20 mouse cellular contexts compared by ENCODE assay signal in genomic region chr11:96368686-96369085, GRCm38 (mm10). TPM values are rescaled to one million over a fixed set of nuclear protein-coding genes. Genes with fewer than 3 reads are reported as not detected.
A peak's percentile ranks its signal among the peaks of the same experiment; 100 is the strongest.
DNase-seq lines count a peak whose midpoint lies in the region; ATAC-seq lines count a peak whose summit lies in the region.
"Had no signal": no experiment of that assay in that cellular context is flagged by ENCODE, and none has a peak within 500 bp of the region (broad histone marks: within the 10 kb centered on the region; RNA-seq: fewer than 3 reads in every experiment).

No protein-coding gene starts in this region.

- WGBS in forebrain, embryonic 11.5 days, result 4% methylated on average over 5 of the region's 5 CpGs
- WGBS in forebrain, embryonic 12.5 days, result 4% methylated on average over 5 of the region's 5 CpGs
- 2% methylated on average over 5 of the region's 5 CpGs for WGBS in midbrain, embryonic 11.5 days
- 4% methylated on average over 5 of the region's 5 CpGs for WGBS in midbrain, embryonic 14.5 days
- WGBS in kidney, embryonic 15.5 days, result 34% methylated on average over 5 of the region's 5 CpGs

- no peaks in the 10 kb centered on the region for H3K36me3 ChIP-seq in forebrain, embryonic 11.5 days (ENCODE audit: control insufficient read depth, insufficient read depth, low read length)
- H3K36me3 ChIP-seq in forebrain, embryonic 12.5 days (replicated peaks), result no peaks in the 10 kb centered on the region
- no peaks in the 10 kb centered on the region for H3K36me3 ChIP-seq in midbrain, embryonic 11.5 days (ENCODE audit: control insufficient read depth, insufficient read depth, low read length)
- H3K36me3 ChIP-seq in midbrain, embryonic 14.5 days (ENCODE audit: control insufficient read depth, insufficient read depth, low read length), result no peaks in the 10 kb centered on the region
- H3K36me3 ChIP-seq in kidney, embryonic 15.5 days, result no peaks in the 10 kb centered on the region
- H3K36me3 ChIP-seq: embryonic facial prominence, embryonic 10.5 days; embryonic facial prominence, embryonic 12.5 days; forebrain, embryonic 15.5 days had no signal

- H3K4me2 ChIP-seq in forebrain, embryonic 11.5 days (ENCODE audit: low read depth, low read length, severe bottlenecking), result no peak overlapping the region
- no peak overlapping the region for H3K4me2 ChIP-seq in forebrain, embryonic 12.5 days
- H3K4me2 ChIP-seq in midbrain, embryonic 11.5 days, result no peak overlapping the region
- H3K4me2 ChIP-seq in midbrain, embryonic 14.5 days (ENCODE audit: low read length), result no peak overlapping the region
- H3K4me2 ChIP-seq in kidney, embryonic 15.5 days, result no peak overlapping the region
- H3K4me2 ChIP-seq: embryonic facial prominence, embryonic 12.5 days; forebrain, embryonic 13.5 days; forebrain, embryonic 15.5 days had no signal

- no peak overlapping the region for H3K27ac ChIP-seq in forebrain, embryonic 11.5 days (ENCODE audit: low read depth, low read length)
- no peak overlapping the region for H3K27ac ChIP-seq in forebrain, embryonic 12.5 days
- no peak overlapping the region for H3K27ac ChIP-seq in midbrain, embryonic 11.5 days (ENCODE audit: low read depth, low read length)
- H3K27ac ChIP-seq in midbrain, embryonic 14.5 days (replicated peaks; ENCODE audit: low read depth, low read length), result no peak overlapping the region
- no peak overlapping the region for H3K27ac ChIP-seq in kidney, embryonic 15.5 days
- H3K27ac ChIP-seq: embryonic facial prominence, embryonic 10.5 days; embryonic facial prominence, embryonic 12.5 days; forebrain, embryonic 13.5 days; forebrain, embryonic 15.5 days had no signal

- no peak overlapping the region for H3K4me3 ChIP-seq in forebrain, embryonic 11.5 days (ENCODE audit: low read depth, low read length)
- H3K4me3 ChIP-seq in forebrain, embryonic 12.5 days (replicated peaks), result no peak overlapping the region
- H3K4me3 ChIP-seq in midbrain, embryonic 11.5 days (ENCODE audit: low read depth, low read length), result no peak overlapping the region
- no peak overlapping the region for H3K4me3 ChIP-seq in midbrain, embryonic 14.5 days (replicated peaks; ENCODE audit: low read depth, low read length)
- H3K4me3 ChIP-seq in kidney, embryonic 15.5 days (replicated peaks), result no peak overlapping the region
- H3K4me3 ChIP-seq: embryonic facial prominence, embryonic 10.5 days; embryonic facial prominence, embryonic 12.5 days; forebrain, embryonic 13.5 days; forebrain, embryonic 15.5 days had no signal

- DNase-seq in forebrain, embryonic 11.5 days (ENCODE audit: low spot score), result peak; percentile 50
- peak; percentile 83 for DNase-seq in midbrain, embryonic 11.5 days (ENCODE audit: low spot score, missing footprints)
- DNase-seq in midbrain, embryonic 14.5 days, result no peak
- DNase-seq: adrenal gland, adult 2 months; adrenal gland, postnatal 10 days; adrenal gland, postnatal 25 days; cerebellum, adult 11-12 months; cerebellum, adult 2 months; cerebellum, adult 9-10 months; cerebellum, postnatal 10 days; cerebellum, postnatal 25 days; forebrain, postnatal 0 days had no signal

- no peaks in the 10 kb centered on the region for H3K4me1 ChIP-seq in forebrain, embryonic 11.5 days (replicated peaks; ENCODE audit: control insufficient read depth, insufficient read depth, low read length)
- no peaks in the 10 kb centered on the region; the same call in 1 of the 2 replicates for H3K4me1 ChIP-seq in forebrain, embryonic 12.5 days
- H3K4me1 ChIP-seq in midbrain, embryonic 11.5 days (ENCODE audit: control insufficient read depth, insufficient read depth, low read length), result no peaks in the 10 kb centered on the region
- no peaks in the 10 kb centered on the region for H3K4me1 ChIP-seq in midbrain, embryonic 14.5 days (ENCODE audit: control insufficient read depth, insufficient read depth, low read length)
- peaks cover 63% of the 10 kb centered on the region for H3K4me1 ChIP-seq in kidney, embryonic 15.5 days
- H3K4me1 ChIP-seq: embryonic facial prominence, embryonic 12.5 days; forebrain, embryonic 13.5 days; forebrain, embryonic 15.5 days had no signal

- H3K9me3 ChIP-seq in forebrain, embryonic 11.5 days (ENCODE audit: control insufficient read depth, low read length), result no peaks in the 10 kb centered on the region
- no peaks in the 10 kb centered on the region for H3K9me3 ChIP-seq in forebrain, embryonic 12.5 days
- H3K9me3 ChIP-seq in midbrain, embryonic 11.5 days (ENCODE audit: control insufficient read depth, low read length), result no peaks in the 10 kb centered on the region
- H3K9me3 ChIP-seq in midbrain, embryonic 14.5 days (ENCODE audit: control insufficient read depth, low read length), result no peaks in the 10 kb centered on the region
- H3K9me3 ChIP-seq in kidney, embryonic 15.5 days (replicated peaks), result no peaks in the 10 kb centered on the region
- H3K9me3 ChIP-seq: embryonic facial prominence, embryonic 10.5 days; embryonic facial prominence, embryonic 12.5 days; forebrain, embryonic 13.5 days; forebrain, embryonic 15.5 days had no signal

- H3K9ac ChIP-seq in forebrain, embryonic 11.5 days (ENCODE audit: low read length), result no peak overlapping the region
- H3K9ac ChIP-seq in forebrain, embryonic 12.5 days, result no peak overlapping the region
- no peak overlapping the region for H3K9ac ChIP-seq in midbrain, embryonic 11.5 days (ENCODE audit: low read length)
- no peak overlapping the region for H3K9ac ChIP-seq in midbrain, embryonic 14.5 days (replicated peaks; ENCODE audit: low read length)
- H3K9ac ChIP-seq in kidney, embryonic 15.5 days, result no peak overlapping the region
- H3K9ac ChIP-seq: embryonic facial prominence, embryonic 12.5 days; forebrain, embryonic 13.5 days; forebrain, embryonic 15.5 days; forebrain, postnatal 0 days had no signal

- ATAC-seq in forebrain, embryonic 11.5 days (replicated peaks; ENCODE audit: low FRiP score), result no peak
- no peak for ATAC-seq in forebrain, embryonic 12.5 days (ENCODE audit: low FRiP score)
- no peak for ATAC-seq in midbrain, embryonic 11.5 days (ENCODE audit: low FRiP score)
- no peak for ATAC-seq in midbrain, embryonic 14.5 days (ENCODE audit: low FRiP score, low TSS enrichment)
- no peak for ATAC-seq in kidney, embryonic 15.5 days (replicated peaks; ENCODE audit: low FRiP score)
- ATAC-seq: forebrain, embryonic 13.5 days; forebrain, embryonic 15.5 days; forebrain, postnatal 0 days had no signal

- peaks cover 95% of the 10 kb centered on the region for H3K27me3 ChIP-seq in forebrain, embryonic 11.5 days (ENCODE audit: control insufficient read depth, insufficient read depth, low read length)
- H3K27me3 ChIP-seq in forebrain, embryonic 12.5 days, result peaks cover 98% of the 10 kb centered on the region
- peaks cover 98% of the 10 kb centered on the region for H3K27me3 ChIP-seq in midbrain, embryonic 11.5 days (ENCODE audit: control insufficient read depth, insufficient read depth, low read length)
- H3K27me3 ChIP-seq in midbrain, embryonic 14.5 days (ENCODE audit: control insufficient read depth, insufficient read depth, low read length), result peaks cover 98% of the 10 kb centered on the region
- H3K27me3 ChIP-seq in kidney, embryonic 15.5 days, result peaks cover 56% of the 10 kb centered on the region

RNA-seq across cellular contexts. Expression of gene Hoxb1, which starts 3.1 kb away (rescaled TPM):
- not detected in 2 replicates for polyA plus RNA-seq in forebrain, embryonic 11.5 days (2014; fragmentation: Nextera tagmentation; extraction: Ambion mirVana)
- polyA plus RNA-seq in forebrain, embryonic 12.5 days (2016; fragmentation: Nextera tagmentation; extraction: Ambion mirVana), result not detected in 2 replicates
- polyA plus RNA-seq in midbrain, embryonic 11.5 days (2014; fragmentation: Nextera tagmentation; extraction: Ambion mirVana), result not detected in 2 replicates
- not detected in 2 replicates for polyA plus RNA-seq in midbrain, embryonic 14.5 days (2014; fragmentation: Nextera tagmentation; extraction: Ambion mirVana)
- polyA plus RNA-seq in kidney, embryonic 15.5 days (2015; fragmentation: Nextera tagmentation; extraction: Ambion mirVana), result 0.27 and 0.35 TPM in 2 replicates
- polyA plus RNA-seq: adrenal gland, adult 2 months; C2C12; cerebellum, adult 2 months; cortical plate, adult 2 months; forebrain, embryonic 13.5 days; forebrain, embryonic 15.5 days; forebrain, postnatal 0 days had no signal

RNA-seq across cellular contexts. Expression of gene Hoxb2, which starts 18.4 kb away (rescaled TPM):
- polyA plus RNA-seq in forebrain, embryonic 11.5 days (2014; fragmentation: Nextera tagmentation; extraction: Ambion mirVana), result 0.12 TPM in 1 of 2 replicates, not detected in the other
- 0.06 and 0.15 TPM in 2 replicates for polyA plus RNA-seq in forebrain, embryonic 12.5 days (2016; fragmentation: Nextera tagmentation; extraction: Ambion mirVana)
- not detected in 2 replicates for polyA plus RNA-seq in midbrain, embryonic 11.5 days (2014; fragmentation: Nextera tagmentation; extraction: Ambion mirVana)
- 0.17 TPM in 1 of 2 replicates, not detected in the other for polyA plus RNA-seq in midbrain, embryonic 14.5 days (2014; fragmentation: Nextera tagmentation; extraction: Ambion mirVana)
- 45.7 and 45.9 TPM in 2 replicates for polyA plus RNA-seq in kidney, embryonic 15.5 days (2015; fragmentation: Nextera tagmentation; extraction: Ambion mirVana)
- polyA plus RNA-seq: C2C12; cortical plate, adult 2 months; forebrain, embryonic 13.5 days; forebrain, embryonic 15.5 days; forebrain, postnatal 0 days had no signal

RNA-seq across cellular contexts. Expression of gene Hoxb3, which starts 45.6 kb away (rescaled TPM):
- not detected in 2 replicates for polyA plus RNA-seq in forebrain, embryonic 11.5 days (2014; fragmentation: Nextera tagmentation; extraction: Ambion mirVana)
- polyA plus RNA-seq in forebrain, embryonic 12.5 days (2016; fragmentation: Nextera tagmentation; extraction: Ambion mirVana), result not detected in 2 replicates
- not detected in 2 replicates for polyA plus RNA-seq in midbrain, embryonic 11.5 days (2014; fragmentation: Nextera tagmentation; extraction: Ambion mirVana)
- not detected in 2 replicates for polyA plus RNA-seq in midbrain, embryonic 14.5 days (2014; fragmentation: Nextera tagmentation; extraction: Ambion mirVana)
- 4.4 and 4.5 TPM in 2 replicates for polyA plus RNA-seq in kidney, embryonic 15.5 days (2015; fragmentation: Nextera tagmentation; extraction: Ambion mirVana)
- polyA plus RNA-seq: C2C12; cortical plate, adult 2 months; forebrain, embryonic 13.5 days; forebrain, embryonic 15.5 days; forebrain, postnatal 0 days had no signal

RNA-seq across cellular contexts. Expression of gene Hoxb4, which starts 50.6 kb away (rescaled TPM):
- polyA plus RNA-seq in forebrain, embryonic 11.5 days (2014; fragmentation: Nextera tagmentation; extraction: Ambion mirVana), result not detected in 2 replicates
- polyA plus RNA-seq in forebrain, embryonic 12.5 days (2016; fragmentation: Nextera tagmentation; extraction: Ambion mirVana), result not detected in 2 replicates
- polyA plus RNA-seq in midbrain, embryonic 11.5 days (2014; fragmentation: Nextera tagmentation; extraction: Ambion mirVana), result not detected in 2 replicates
- not detected in 2 replicates for polyA plus RNA-seq in midbrain, embryonic 14.5 days (2014; fragmentation: Nextera tagmentation; extraction: Ambion mirVana)
- 6.4 and 7.1 TPM in 2 replicates for polyA plus RNA-seq in kidney, embryonic 15.5 days (2015; fragmentation: Nextera tagmentation; extraction: Ambion mirVana)
- polyA plus RNA-seq: cortical plate, adult 2 months; forebrain, embryonic 13.5 days; forebrain, embryonic 15.5 days; forebrain, postnatal 0 days had no signal

Comparison
In these comparisons a context has a peak if more than half of its experiments do, and no peak if none do; other contexts are left out.
1. RNA of gene Hoxb2, which starts 18.4 kb away (polyA plus RNA-seq): 45.7 to 45.9 TPM in kidney, embryonic 15.5 days; 0.17 TPM in midbrain, embryonic 14.5 days, 0.06 to 0.15 TPM in forebrain, embryonic 12.5 days, 0.12 TPM in forebrain, embryonic 11.5 days and not detected in midbrain, embryonic 11.5 days; every median in the first group is over 10 times any median in the second.